Mouse (Mus musculus): ENCODE data around the gene Mrnip. TPM values are rescaled to one million over a fixed set of nuclear protein-coding genes. Genes with fewer than 3 reads are reported as not detected.

Gene Mrnip
- total RNA-seq, 2 experiments from 2014 or later = 15.8 to 17.8 TPM

- ATAC-seq (replicated peaks; ENCODE audit: low FRiP score, low TSS enrichment, poor library complexity, severe bottlenecking) = no peak
These were observed 17.5 kb upstream of the Mrnip start for GRCm38 (mm10) chr11:50156725-50157258.

GRCm38 (mm10) chr11:50158346-50158745 is 15.9 kb upstream of the Mrnip start:
- no peak for ATAC-seq (replicated peaks; ENCODE audit: low FRiP score, low TSS enrichment, poor library complexity, severe bottlenecking)

- no peak for ATAC-seq (replicated peaks; ENCODE audit: low FRiP score, low TSS enrichment, poor library complexity, severe bottlenecking)
These were observed 14.9 kb upstream of the Mrnip start for GRCm38 (mm10) chr11:50159347-50159746.

- peak; percentile 78 for ATAC-seq (replicated peaks; ENCODE audit: low FRiP score, low TSS enrichment, poor library complexity, severe bottlenecking)
These were observed 12.5 kb upstream of the Mrnip start for GRCm38 (mm10) chr11:50161578-50162304.

- no peak for ATAC-seq (replicated peaks; ENCODE audit: low FRiP score, low TSS enrichment, poor library complexity, severe bottlenecking)
These were observed 11.8 kb upstream of the Mrnip start for GRCm38 (mm10) chr11:50162338-50163050.

- ATAC-seq (replicated peaks; ENCODE audit: low FRiP score, low TSS enrichment, poor library complexity, severe bottlenecking) = no peak
These were observed 5.9 kb upstream of the Mrnip start for GRCm38 (mm10) chr11:50168352-50168751.

- peak; percentile 98 for ATAC-seq (replicated peaks; ENCODE audit: low FRiP score, low TSS enrichment, poor library complexity, severe bottlenecking)
These were observed 515 bp downstream of the Mrnip start for GRCm38 (mm10) chr11:50174730-50175187.

- ATAC-seq (replicated peaks; ENCODE audit: low FRiP score, low TSS enrichment, poor library complexity, severe bottlenecking) = no peak
These were observed 2.1 kb downstream of the Mrnip start for GRCm38 (mm10) chr11:50176351-50176750.

GRCm38 (mm10) chr11:50177111-50177510 is 2.9 kb downstream of the Mrnip start:
- ATAC-seq (replicated peaks; ENCODE audit: low FRiP score, low TSS enrichment, poor library complexity, severe bottlenecking) = no peak

GRCm38 (mm10) chr11:50178532-50179488 is 4.6 kb downstream of the Mrnip start:
- no peak for ATAC-seq (replicated peaks; ENCODE audit: low FRiP score, low TSS enrichment, poor library complexity, severe bottlenecking)

- ATAC-seq (replicated peaks; ENCODE audit: low FRiP score, low TSS enrichment, poor library complexity, severe bottlenecking) = no peak
These were observed 6.4 kb downstream of the Mrnip start for GRCm38 (mm10) chr11:50180478-50181231.

- ATAC-seq (replicated peaks; ENCODE audit: low FRiP score, low TSS enrichment, poor library complexity, severe bottlenecking) = no peak
These were observed 8.5 kb downstream of the Mrnip start for GRCm38 (mm10) chr11:50182702-50183101.

- no peak for ATAC-seq (replicated peaks; ENCODE audit: low FRiP score, low TSS enrichment, poor library complexity, severe bottlenecking)
These were observed 10.5 kb downstream of the Mrnip start for GRCm38 (mm10) chr11:50184788-50185187.

GRCm38 (mm10) chr11:50188682-50189081 is 14.4 kb downstream of the Mrnip start:
- ATAC-seq (replicated peaks; ENCODE audit: low FRiP score, low TSS enrichment, poor library complexity, severe bottlenecking) = no peak

- ATAC-seq (replicated peaks; ENCODE audit: low FRiP score, low TSS enrichment, poor library complexity, severe bottlenecking) = no peak
These were observed 16.1 kb downstream of the Mrnip start for GRCm38 (mm10) chr11:50190362-50190761.

- ATAC-seq (replicated peaks; ENCODE audit: low FRiP score, low TSS enrichment, poor library complexity, severe bottlenecking) = no peak
These were observed 18.0 kb downstream of the Mrnip start for GRCm38 (mm10) chr11:50192278-50192677.

- no peak for ATAC-seq (replicated peaks; ENCODE audit: low FRiP score, low TSS enrichment, poor library complexity, severe bottlenecking)
These were observed 19.8 kb downstream of the Mrnip start for GRCm38 (mm10) chr11:50194070-50194469.

- no peak for ATAC-seq (replicated peaks; ENCODE audit: low FRiP score, low TSS enrichment, poor library complexity, severe bottlenecking)
These were observed 20.5 kb downstream of the Mrnip start for GRCm38 (mm10) chr11:50194793-50195192.

GRCm38 (mm10) chr11:50197500-50197899 is 23.3 kb downstream of the Mrnip start:
- no peak for ATAC-seq (replicated peaks; ENCODE audit: low FRiP score, low TSS enrichment, poor library complexity, severe bottlenecking)
